Mouse (Mus musculus): ENCODE measurements around the gene Plrg1.

Plrg1 gene

DNA sequence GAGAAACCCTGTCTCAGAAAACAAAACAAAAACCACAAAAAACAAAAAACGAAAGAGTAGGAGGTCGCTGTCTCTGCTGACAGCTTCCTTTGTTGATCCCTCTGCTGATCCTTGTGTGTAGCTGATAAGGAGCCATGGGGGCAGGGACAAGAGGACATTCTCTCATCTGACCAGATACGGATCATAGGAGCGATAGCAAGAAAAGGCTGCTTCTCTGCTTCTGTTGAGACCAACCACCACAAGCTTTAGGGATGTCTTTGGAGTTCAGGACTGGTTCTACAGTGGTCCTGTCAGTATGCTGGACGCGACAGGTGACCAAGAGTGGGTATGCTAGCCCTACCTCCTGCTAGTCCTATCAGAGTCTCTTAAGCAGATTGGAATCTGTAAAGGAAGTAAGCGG lies 2.2 kb upstream of the Plrg1 start:
- peak in 1 of 2 experiments; percentile 10 for DNase-seq

DNA sequence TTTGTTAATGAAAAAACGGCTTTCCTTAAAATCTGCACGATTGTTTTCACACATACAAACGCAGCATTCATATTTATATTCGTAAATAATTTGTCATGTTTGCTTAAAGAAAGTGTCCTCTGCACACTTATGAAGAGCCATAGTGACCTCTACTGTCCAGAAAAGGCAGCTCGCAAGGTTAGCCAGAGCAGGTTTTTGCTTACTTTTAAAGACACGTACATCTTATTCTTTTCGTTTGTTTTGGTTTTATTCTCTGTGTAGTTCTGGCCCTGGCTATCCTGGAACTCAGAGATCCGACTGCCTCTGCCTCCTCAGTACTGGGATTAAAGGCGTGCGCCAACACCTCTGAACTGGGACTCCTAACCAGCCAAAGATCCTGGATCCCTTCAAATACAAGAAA lies 1.6 kb upstream of the Plrg1 start:
- peak; percentile 30 to 56 for DNase-seq

DNA sequence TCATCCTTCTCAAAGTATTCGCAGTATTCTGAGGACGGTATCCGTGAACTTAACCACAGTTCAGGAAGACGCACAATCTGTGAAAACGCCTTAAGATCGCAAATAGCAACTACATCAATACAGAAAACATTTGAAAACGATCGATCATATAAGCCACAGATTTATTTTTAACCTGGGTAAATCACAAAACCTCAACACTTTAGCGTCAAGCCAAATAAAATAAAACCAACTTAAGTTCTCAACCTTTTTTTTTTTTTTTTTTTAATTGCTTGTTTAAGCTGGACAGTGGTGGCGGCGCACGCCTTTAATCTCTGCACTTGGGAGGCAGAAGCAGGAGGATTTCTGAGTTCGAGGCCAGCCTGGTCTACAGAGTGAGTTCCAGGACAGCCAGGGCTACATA lies 563 bp upstream of the Plrg1 start:
- no peak for DNase-seq

DNA sequence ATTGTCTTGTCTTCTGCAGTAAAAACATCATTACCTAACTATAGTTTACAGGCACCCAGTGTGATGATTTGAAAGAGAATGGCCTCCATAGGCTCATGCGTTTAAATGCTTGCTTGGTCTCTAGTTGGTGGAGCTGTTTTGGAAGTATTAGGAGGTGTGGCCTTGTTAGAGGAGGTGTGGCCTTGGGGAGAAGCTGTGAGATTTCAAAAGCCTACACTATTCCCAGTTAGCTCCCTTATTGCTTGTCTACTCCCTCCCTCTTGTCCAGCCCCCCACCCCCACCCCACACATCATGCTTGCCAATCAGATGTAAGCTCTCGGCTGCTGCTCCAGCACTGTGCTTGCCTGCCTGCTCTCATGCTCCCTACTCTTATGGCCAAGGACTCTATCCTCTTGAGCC lies 1.7 kb downstream of the Plrg1 start:
- no peak for DNase-seq

DNA sequence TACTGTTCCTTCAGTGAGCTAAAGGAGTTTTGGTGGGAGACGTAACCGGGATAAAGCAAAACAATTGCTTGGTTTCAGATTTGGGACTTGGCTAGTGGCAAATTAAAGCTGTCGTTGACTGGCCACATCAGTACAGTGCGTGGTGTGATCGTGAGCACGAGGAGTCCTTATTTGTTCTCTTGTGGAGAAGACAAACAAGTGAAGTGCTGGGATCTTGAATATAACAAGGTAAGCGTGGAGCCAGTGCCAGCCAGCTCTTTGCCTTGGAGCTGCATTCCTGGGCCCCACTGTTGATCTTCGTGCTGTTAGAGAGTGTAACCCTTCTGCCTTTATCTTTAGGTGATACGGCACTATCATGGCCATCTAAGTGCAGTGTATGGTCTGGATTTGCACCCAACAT lies 12.6 kb downstream of the Plrg1 start:
- no peak for DNase-seq

DNA sequence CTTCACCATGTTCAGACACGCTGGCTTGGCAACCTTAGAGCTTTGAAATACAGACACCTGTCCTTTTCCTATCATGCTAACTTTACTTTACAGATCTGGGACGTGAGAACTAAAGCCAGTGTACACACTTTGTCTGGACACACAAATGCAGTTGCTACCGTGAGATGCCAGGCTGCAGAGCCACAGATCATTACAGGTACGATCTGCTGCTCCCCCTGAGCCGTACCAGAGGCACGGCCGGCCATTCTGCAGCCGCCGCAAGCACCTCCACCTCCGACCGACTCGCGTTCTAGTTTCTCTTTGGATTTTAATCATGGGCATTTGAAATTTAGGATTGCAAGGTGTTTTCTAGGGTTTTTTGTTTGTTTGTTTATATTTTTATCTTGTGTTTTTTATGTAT lies 13.5 kb downstream of the Plrg1 start:
- DNase-seq, result no peak

DNA sequence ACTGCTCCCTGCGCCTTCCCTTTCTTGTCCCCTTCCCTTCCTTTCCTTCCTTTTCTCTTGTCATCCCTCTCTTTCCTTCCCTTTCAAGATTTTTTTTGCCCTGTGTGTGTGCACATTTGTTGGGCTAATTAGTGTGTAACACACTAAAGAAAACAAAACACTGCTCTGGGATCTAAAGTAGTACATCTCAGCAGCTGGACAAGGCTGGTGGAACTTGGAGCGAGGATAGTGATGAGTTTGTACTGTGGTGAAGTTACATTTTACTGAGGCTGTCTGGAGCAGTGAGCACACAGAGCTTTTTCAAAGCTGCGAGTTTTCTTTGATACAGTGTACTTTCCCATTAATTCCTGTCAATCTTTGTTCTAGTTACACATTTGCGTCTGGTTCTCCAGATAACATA lies 14.9 kb downstream of the Plrg1 start:
- no peak for DNase-seq

DNA sequence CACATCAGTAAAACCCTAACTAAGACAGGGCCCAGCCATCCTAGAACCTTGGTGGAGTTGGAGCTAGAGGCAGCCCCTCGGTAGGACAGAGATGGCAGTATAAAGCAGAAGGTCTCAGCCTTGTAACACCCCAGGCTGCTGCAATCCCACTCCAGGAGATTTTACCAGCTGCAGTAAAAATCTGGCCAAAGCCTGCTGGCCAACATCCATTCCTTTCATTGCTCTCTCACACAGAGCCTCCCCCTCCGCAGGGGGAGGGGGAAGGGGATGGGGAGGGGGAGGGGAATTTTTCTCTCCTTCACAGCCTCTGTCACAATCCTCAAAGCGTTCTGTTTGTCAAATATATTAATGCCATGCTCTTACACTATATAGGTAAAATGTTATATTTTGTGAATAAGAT lies 21.2 kb downstream of the Plrg1 start:
- no peak for DNase-seq

DNA sequence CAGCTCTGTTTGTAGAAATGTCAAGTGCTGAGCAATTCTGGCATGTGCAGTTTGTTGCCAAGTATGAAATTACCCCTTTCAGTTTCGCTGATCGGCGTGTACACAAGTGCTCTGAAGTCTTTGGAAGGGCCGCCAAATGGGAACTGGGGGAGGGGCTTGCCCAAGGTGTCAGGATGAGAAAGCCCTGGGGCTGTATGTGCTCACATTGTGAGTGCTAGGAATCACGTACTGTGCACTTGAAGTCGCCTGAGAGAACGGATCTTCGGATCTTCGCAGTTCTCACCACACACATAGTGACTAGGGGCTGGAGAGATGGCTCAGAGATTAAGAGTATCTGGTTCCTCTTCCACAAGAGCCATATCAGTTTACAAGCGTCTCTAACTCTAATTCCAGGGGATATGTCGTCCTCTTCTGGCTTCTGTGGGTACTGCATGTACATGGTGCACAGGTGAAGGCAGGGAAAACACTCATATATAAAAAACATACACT lies 25.3 kb downstream of the Plrg1 start:
- peak; percentile 42 to 75 for DNase-seq

DNA sequence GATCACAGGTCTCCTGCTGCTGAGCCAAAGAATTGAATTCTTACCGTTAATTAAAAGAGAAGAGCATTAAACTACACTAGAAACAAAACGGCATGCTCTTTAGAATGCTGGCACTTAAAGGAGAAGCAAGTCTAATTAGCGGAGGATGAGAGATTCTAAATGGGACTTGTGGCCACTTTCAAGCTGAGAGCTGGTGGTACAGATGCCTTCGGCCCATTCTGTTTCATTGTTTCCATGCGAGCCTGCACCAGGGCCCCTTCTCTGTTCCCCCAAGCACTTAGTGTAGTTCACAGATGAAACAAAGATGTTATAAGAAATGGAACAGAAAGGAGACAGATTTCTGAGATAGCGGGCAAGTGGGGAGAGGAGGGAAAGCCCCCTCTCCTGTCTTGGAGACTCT lies 42.3 kb downstream of the Plrg1 start:
- no peak for DNase-seq

DNA sequence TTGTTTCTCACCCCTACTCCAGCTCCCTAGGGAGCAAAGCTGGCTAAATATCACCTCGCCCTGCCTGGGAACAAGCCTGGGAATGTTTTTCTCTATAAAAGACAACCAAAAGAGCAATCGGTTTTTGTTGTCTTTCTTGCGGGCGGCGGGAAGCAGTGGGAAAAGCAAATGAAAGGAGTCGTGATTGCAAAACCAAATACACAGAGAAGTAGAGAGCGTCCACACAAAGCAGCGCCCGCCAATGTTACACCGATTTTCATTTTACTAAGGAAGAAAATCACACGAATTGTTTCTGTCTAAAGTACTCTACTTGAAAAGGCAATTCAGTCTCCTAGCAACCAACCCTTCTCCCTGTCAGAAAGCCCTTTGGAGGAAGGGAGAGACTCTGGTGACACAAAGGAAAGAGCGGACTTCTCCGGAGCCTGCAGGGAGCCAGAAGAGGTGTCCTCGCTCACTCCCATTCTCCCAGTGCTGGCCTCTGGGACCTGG lies 43.3 kb downstream of the Plrg1 start:
- no peak for DNase-seq

DNA sequence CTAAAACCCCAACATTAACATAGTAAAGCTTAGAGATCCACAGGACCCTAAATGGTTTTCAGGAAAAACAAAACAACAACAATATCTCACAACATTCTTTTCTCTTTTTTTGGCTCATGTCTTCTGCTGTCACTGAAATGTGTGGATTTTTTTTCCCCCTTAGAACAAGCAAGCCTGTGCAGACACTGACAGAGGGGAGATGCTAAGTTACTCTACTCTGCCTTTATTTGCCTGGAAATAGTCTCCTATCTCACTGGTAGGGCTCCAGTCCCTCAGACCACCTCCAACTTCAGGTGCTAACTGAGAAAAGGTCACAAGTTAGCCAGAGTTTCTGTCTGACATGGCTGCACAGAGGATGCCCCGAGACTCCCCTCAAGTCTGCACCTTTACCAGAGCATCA lies 43.8 kb downstream of the Plrg1 start:
- DNase-seq, result no peak

DNA sequence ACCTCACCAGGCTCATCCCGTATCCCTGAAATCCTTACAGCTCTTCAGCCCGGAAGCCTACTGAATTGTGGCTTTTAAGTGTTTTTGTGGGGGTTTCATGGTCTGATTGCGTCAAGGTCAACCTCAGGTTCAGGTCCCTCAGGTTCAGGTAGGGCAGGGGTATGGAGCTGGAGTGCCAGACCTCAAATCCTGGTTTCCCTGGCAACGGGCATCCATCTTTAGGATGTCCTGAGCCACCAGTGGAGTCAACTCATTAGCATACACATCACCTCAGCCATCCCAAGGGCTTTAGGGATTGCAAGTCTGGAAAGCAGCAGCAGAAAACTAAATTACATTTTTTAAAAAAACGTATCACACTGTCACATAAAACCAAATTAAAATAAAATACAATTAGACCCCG lies 44.3 kb downstream of the Plrg1 start:
- no peak for DNase-seq

DNA sequence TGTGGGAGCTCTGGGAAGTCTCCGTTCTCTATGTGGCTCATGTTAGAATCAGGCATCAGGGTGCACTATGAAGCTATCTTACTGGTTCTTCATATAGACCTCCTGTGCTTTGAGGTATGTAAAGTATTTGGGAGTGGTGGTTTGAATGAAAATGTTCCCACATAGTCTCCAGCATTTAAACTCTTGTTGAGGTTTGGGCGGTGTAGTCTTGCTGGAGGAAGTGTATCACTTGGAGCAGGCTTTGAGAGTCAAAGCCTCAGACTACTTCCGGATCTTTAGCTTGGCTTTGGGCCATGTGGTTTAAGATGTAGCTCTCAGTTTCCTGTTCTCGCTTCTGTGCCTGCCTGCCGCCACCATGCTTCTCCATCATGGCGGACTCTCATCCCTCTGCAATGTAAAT lies 47.0 kb downstream of the Plrg1 start:
- no peak for DNase-seq

DNA sequence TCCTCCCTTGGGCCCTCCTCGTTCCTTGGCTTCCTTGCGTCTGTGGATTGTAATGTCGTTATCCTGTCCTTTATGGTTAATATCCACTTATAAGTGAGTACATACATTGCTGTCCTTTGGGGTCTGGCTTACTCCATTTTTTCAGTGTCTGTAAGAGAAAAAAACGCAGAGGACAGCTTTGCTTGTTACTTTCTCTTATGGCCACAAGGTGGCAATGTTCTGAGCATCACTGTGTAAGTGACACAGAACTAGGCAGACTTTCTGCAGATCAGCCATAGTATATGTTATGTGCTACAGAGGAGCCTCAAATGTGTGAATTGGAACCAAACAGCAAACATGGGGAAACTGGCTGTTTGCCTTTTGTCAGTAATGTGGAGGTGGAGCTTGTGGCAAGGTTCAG lies 54.8 kb downstream of the Plrg1 start:
- no peak for DNase-seq

DNA sequence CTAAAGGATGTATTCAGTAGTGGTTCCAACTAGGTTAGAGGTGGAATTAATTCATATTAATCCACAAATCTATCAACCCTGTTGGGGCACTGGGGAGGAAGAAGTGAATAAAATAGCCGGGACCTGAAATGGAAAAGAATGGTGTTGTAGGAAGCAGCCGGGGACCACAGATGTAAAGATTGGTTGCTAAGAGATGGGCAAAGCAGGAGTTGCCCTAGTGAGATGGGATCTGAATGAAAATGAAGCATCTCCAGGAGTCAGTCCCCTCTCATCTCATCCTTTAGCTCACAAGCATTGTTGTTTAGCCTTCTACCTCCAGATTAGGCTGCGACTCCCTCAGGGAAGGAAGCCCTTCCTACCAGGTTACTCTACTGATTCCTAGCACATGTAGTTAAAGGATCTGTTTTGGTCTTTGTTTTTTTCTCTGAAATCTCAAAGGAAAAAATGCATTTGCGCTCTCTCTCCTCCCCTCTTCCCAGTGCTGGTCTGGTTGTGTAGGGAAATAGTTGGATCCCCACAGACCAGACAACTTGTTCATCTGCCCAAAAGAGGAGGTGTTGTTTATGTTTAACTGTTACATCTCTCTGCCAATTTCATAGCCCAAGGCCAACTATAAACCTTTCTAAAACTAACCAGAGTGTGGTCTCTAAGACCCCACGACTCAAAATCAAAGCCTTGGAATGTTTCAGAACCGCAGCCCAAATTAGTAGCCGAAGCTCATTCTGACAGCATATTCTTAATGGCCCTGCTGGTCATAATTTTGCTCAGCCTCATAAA lies 56.4 kb downstream of the Plrg1 start:
- DNase-seq, result no peak

DNA sequence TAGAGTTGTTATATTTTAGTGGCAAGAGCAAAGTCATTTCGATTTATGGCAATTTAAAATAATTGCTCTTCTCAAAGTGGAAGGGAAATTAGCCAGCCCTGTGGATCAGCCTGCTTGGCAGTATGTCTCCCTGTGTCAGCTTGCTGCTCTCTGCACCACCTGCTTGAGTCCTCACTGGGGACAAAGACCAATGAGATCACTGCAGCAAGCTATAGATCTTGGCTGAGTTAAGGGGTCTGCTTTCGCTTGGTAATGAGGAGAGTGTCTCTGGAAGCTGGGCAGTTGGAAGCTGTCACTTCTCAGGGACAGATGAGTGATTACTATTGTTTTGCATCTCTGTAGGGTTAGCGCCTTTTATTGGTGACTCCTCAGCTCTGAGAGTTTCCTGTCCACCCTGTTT lies 57.5 kb downstream of the Plrg1 start:
- DNase-seq, result no peak

DNA sequence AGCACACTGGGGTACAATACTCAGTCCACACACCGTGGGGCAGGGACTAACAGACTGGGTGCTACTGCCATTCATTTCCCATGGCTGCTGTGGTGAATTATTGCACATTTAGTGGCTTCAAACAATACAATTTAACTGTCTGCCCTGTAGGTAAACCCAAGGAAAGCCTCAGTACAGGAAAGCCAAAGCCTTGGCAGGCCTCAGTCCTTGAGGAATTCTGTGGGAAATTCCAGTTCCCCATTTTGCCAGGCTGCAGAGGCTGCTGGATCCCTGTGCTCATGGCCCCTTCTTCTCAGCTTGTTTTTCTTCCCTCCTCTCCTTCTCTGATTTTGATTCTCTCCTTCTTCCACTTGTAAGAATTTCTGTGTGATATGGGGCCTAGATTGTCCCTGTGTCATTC lies 59.6 kb downstream of the Plrg1 start:
- no peak for DNase-seq

DNA sequence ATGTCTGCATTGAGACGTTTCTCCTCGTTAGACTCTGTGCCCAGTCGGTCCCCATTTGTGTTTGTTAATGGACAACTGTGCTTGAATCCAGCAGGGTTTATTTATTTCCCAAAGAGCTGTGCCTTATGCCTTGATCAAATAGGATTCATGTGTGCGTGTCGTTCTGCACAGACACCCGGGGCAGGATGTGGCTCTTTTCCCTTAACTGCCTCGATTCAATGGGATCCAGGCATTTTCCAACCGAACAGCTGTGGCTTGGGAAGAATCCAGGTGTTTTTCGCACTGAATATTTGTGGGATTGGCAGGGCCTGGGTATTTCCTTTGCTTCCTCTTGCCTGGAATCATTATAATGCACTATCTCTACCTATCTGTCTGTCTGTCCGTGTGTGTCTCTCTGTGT lies 62.3 kb downstream of the Plrg1 start:
- no peak for DNase-seq

Data from cerebellum, postnatal 25 days (tissue).